Mouse (Mus musculus) embryonic facial prominence, embryonic 13.5 days (tissue): ENCODE measurements around the gene Rgs5. TPM values are rescaled to one million over a fixed set of nuclear protein-coding genes. Genes with fewer than 3 reads are reported as not detected.

Experiments
- ATAC-seq: fragments of 200-750 bp; cut with Nextera tagmentation; 2 replicates; pipeline ENCODE4 v1.8.0; 2017; ENCODE audit warnings: low read depth; ENCODE audit not compliant: insufficient number of reproducible peaks, insufficient read depth, low FRiP score, low TSS enrichment
- H3K27ac ChIP-seq: fragments of 300-500 bp; sonication (generic); 2 replicates; pipeline ENCODE4 v1.5.1; 2015; ENCODE audit warnings: moderate library complexity, mild to moderate bottlenecking, inconsistent platforms
- H3K27me3 ChIP-seq: fragments of 300-500 bp; sonication (generic); 2 replicates; pipeline ENCODE4 v1.6.1; 2015; ENCODE audit warnings: mild to moderate bottlenecking, inconsistent platforms
- H3K36me3 ChIP-seq: fragments of 300-500 bp; sonication (generic); 2 replicates; pipeline ENCODE4 v1.6.1; 2015; ENCODE audit warnings: mild to moderate bottlenecking, inconsistent platforms
- H3K4me1 ChIP-seq: fragments of 300-500 bp; sonication (generic); 2 replicates; pipeline ENCODE4 v1.6.1; 2015; ENCODE audit warnings: inconsistent platforms
- H3K4me2 ChIP-seq: fragments of 300-500 bp; sonication (generic); 2 replicates; pipeline ENCODE4 v1.6.1; 2015; ENCODE audit warnings: moderate library complexity, mild to moderate bottlenecking, inconsistent platforms
- H3K4me3 ChIP-seq: fragments of 300-500 bp; sonication (generic); 2 replicates; pipeline ENCODE4 v1.5.1; 2015; ENCODE audit warnings: mild to moderate bottlenecking, inconsistent platforms
- H3K9ac ChIP-seq: fragments of 300-500 bp; sonication (generic); 2 replicates; pipeline ENCODE4 v1.6.1; 2015; ENCODE audit warnings: mild to moderate bottlenecking, inconsistent platforms
- H3K9me3 ChIP-seq: fragments of 300-500 bp; sonication (generic); 2 replicates; pipeline ENCODE4 v1.6.1; 2016; ENCODE audit warnings: inconsistent platforms
- WGBS: fragments of 180-500 bp; shearing (Covaris S2); methylation state at CpG from one replicate; pipeline ENCODE4 v1.1.7; 2015; ENCODE audit warnings: mixed read lengths; 5-methylcytosine and 5-hydroxymethylcytosine counted together
- polyA plus RNA-seq: library from polyadenylated mRNA; unstranded; fragments of >200 nt; fragmentation: Nextera tagmentation; extraction: Ambion mirVana; gene quantifications from 2 replicates; pipeline ENCODE4 v1.2.1, GENCODE M21; 2015

Gene Rgs5
- polyA plus RNA-seq, 1 experiment from 2014 or later, result 2.5 TPM

- Histone ChIP-seq H3K9ac (no peak overlapping the region), H3K27me3 (no peaks in the 10 kb centered on the region), H3K4me3 (no peak overlapping the region), H3K27ac (no peak overlapping the region), H3K4me2 (no peak overlapping the region), H3K9me3 (no peaks in the 10 kb centered on the region), H3K4me1 (no peaks in the 10 kb centered on the region), H3K36me3 (no peaks in the 10 kb centered on the region)
- ATAC-seq, result no peak
- 73% methylated on average over 9 of the region's 9 CpGs for WGBS
Measured at GRCm38 (mm10) chr1:169680455-169681208, 25.3 kb downstream of the Rgs5 start.

DNA sequence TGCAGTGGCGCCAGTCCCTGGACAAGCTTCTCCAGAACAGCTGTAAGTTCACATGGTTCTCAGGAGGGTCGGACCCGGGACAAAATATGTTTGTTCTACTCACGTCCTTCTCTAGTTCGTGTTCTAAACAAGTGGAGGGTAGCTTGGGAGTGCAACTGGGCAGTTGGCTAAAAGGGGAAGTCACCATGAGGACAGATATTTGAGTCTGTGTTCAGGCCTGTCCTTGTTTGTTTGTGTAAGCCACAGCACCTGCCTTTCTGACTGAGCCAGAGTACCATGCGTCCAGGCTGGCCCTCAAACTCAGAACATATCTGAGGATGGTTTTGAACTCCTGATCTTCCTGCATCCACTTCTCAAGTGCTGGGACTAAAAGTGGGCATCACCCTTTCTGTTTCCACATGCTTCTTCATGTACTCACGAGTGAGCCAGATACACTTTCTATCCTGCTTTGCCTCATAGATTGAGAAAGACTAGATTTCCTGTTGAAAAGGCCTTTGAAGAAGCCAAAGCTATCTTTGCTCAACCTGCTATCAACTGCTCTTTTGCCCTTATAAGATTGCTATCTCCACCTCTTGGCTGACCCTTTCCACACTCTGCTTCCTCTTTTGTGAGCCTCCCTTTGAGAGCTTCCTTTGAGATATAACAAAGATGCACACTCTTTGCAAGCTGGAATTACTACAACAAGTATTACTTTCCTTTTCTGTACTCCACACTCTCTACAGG is 27.6 kb downstream of the Rgs5 start:
- Histone ChIP-seq H3K4me2 (no peak overlapping the region), H3K9ac (no peak overlapping the region), H3K9me3 (no peaks in the 10 kb centered on the region), H3K4me1 (no peaks in the 10 kb centered on the region), H3K27me3 (no peaks in the 10 kb centered on the region), H3K4me3 (no peak overlapping the region), H3K27ac (no peak overlapping the region), H3K36me3 (no peaks in the 10 kb centered on the region)
- WGBS, result 86% methylated on average over 7 of the region's 7 CpGs
- no peak for ATAC-seq

GRCm38 (mm10) chr1:169685257-169685656 is 30.0 kb downstream of the Rgs5 start:
- 55% methylated on average over 5 of the region's 5 CpGs for WGBS
- Histone ChIP-seq H3K9me3 (no peaks in the 10 kb centered on the region), H3K4me2 (no peak overlapping the region), H3K9ac (no peak overlapping the region), H3K4me1 (no peaks in the 10 kb centered on the region), H3K27me3 (no peaks in the 10 kb centered on the region), H3K36me3 (no peaks in the 10 kb centered on the region), H3K4me3 (no peak overlapping the region), H3K27ac (no peak overlapping the region)
- no peak for ATAC-seq

- Histone ChIP-seq H3K4me3 (no peak overlapping the region), H3K9ac (no peak overlapping the region), H3K9me3 (no peaks in the 10 kb centered on the region), H3K36me3 (no peaks in the 10 kb centered on the region), H3K4me2 (no peak overlapping the region), H3K27me3 (no peaks in the 10 kb centered on the region), H3K27ac (no peak overlapping the region), H3K4me1 (no peaks in the 10 kb centered on the region)
- 66% methylated on average over 2 of the region's 2 CpGs for WGBS
- no peak for ATAC-seq
Measured at GRCm38 (mm10) chr1:169693040-169693439, 37.7 kb downstream of the Rgs5 start.

GRCm38 (mm10) chr1:169693537-169693936 is 38.2 kb downstream of the Rgs5 start:
- H3K4me3 ChIP-seq, result no peak overlapping the region
- H3K27me3 ChIP-seq, result no peaks in the 10 kb centered on the region
- H3K9me3 ChIP-seq, result no peaks in the 10 kb centered on the region
- no peak overlapping the region for H3K27ac ChIP-seq
- no peaks in the 10 kb centered on the region for H3K36me3 ChIP-seq
- H3K4me1 ChIP-seq, result no peaks in the 10 kb centered on the region
- 50% methylated on average over 3 of the region's 3 CpGs for WGBS
- ATAC-seq, result no peak
- no peak overlapping the region for H3K9ac ChIP-seq
- no peak overlapping the region for H3K4me2 ChIP-seq

DNA sequence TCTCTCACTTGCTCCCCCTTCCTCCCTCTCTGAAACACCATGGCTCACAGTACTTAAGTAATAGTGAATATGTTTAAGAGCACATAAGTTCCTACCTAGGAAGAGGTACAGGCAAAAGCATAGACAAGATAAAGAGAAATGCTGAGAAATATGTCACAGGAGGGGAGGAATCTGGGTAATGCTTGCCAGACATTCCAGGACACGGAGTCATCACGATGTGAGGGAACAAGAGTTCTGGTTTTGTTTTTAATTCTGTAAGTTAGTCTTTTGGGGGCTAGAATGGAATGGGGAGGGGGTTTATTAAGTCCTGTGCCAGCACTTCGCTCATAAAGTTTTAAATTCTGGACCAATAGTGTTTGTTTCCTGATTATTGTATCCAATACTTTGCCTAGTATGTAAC is 40.1 kb downstream of the Rgs5 start:
- H3K27ac ChIP-seq, result no peak overlapping the region

DNA sequence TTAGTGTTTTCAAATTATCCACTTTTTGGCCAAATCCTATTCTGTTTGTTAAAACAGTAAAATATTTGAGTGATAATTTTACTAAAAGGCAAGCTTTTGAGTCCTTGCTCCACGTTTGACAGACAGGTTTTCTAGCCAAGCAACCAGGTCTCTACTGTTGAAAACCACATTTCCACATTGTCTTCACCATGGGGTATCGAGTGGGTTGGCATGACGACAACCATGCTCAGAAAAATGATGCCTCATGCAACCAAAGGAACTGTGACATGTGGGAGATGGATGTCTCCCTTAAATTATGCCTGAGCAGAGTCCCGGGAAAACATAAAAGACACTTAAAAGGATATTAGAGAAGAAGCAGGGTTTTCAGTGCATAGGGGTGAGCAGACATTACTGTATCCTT is 41.9 kb downstream of the Rgs5 start:
- WGBS, result 74% methylated on average over 4 of the region's 4 CpGs
- Histone ChIP-seq H3K27ac (no peak overlapping the region), H3K4me3 (no peak overlapping the region), H3K4me2 (no peak overlapping the region), H3K4me1 (no peaks in the 10 kb centered on the region), H3K9me3 (no peaks in the 10 kb centered on the region), H3K9ac (no peak overlapping the region), H3K36me3 (no peaks in the 10 kb centered on the region), H3K27me3 (no peaks in the 10 kb centered on the region)
- no peak for ATAC-seq

More for the DNA sequence above, 40.1 kb downstream of the Rgs5 start:
- H3K4me2 ChIP-seq, result no peak overlapping the region
- no peaks in the 10 kb centered on the region for H3K36me3 ChIP-seq
- H3K9me3 ChIP-seq, result no peaks in the 10 kb centered on the region
- WGBS, result 56% methylated on average over 3 of the region's 3 CpGs
- H3K9ac ChIP-seq, result no peak overlapping the region
- no peaks in the 10 kb centered on the region for H3K27me3 ChIP-seq
- H3K4me3 ChIP-seq, result no peak overlapping the region
- no peak for ATAC-seq
- H3K4me1 ChIP-seq, result no peaks in the 10 kb centered on the region

DNA sequence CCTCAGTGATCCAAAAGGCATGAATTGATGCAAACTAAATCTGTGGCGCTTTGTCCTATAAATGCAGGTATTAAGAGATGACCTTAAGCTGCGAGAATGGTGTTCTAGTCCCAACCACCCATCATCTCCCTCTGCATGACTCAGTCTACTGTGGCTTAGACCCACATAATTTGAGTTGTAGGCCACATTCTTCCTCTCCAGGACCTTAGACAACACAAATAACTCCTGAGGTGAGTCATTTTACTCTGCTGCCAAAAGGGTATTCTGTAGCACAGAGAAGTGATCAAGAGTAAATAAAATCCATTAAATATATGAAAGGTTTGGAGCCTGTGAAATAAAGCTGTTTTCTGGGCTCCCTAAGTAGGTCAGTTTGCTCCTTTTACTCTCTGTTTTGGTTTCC is 43.9 kb downstream of the Rgs5 start:
- Histone ChIP-seq H3K9ac (no peak overlapping the region), H3K36me3 (no peaks in the 10 kb centered on the region), H3K4me1 (no peaks in the 10 kb centered on the region), H3K4me2 (no peak overlapping the region), H3K9me3 (no peaks in the 10 kb centered on the region), H3K27ac (no peak overlapping the region), H3K27me3 (no peaks in the 10 kb centered on the region), H3K4me3 (no peak overlapping the region)
- ATAC-seq, result no peak
- WGBS, result 89% methylated on average over 2 of the region's 2 CpGs

- no peaks in the 10 kb centered on the region for H3K9me3 ChIP-seq
- no peak overlapping the region for H3K4me2 ChIP-seq
- H3K27me3 ChIP-seq, result no peaks in the 10 kb centered on the region
- H3K9ac ChIP-seq, result no peak overlapping the region
- no peak for ATAC-seq
- H3K4me3 ChIP-seq, result no peak overlapping the region
- H3K36me3 ChIP-seq, result no peaks in the 10 kb centered on the region
- 84% methylated on average over 4 of the region's 4 CpGs for WGBS
- H3K4me1 ChIP-seq, result no peaks in the 10 kb centered on the region
- H3K27ac ChIP-seq, result no peak overlapping the region
Measured at GRCm38 (mm10) chr1:169704395-169705087, 49.2 kb downstream of the Rgs5 start.

DNA sequence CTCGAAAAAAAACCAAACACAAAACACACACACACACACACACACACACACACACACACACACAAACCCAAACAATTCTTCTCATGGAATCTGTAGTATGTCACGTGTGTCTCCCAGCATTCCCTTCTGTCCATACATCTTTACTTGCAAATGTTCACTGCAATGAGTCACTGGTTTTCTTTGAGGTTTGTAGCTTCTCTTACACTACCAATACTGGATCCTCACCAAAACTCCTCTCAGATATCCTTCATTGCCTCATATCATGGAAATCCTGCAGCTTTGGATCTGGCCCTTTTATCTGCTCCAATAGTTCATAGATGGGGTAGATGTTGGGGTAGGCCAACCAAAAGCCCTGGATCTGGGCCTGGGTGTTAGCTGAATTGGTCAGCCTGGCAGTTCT is 66.5 kb downstream of the Rgs5 start:
- H3K36me3 ChIP-seq, result no peaks in the 10 kb centered on the region
- no peaks in the 10 kb centered on the region for H3K27me3 ChIP-seq
- no peaks in the 10 kb centered on the region for H3K9me3 ChIP-seq
- no peak overlapping the region for H3K4me3 ChIP-seq
- no peak overlapping the region for H3K27ac ChIP-seq
- 68% methylated on average over 2 of the region's 2 CpGs for WGBS
- no peak for ATAC-seq
- H3K4me1 ChIP-seq, result no peaks in the 10 kb centered on the region
- H3K9ac ChIP-seq, result no peak overlapping the region
- no peak overlapping the region for H3K4me2 ChIP-seq

- Histone ChIP-seq H3K27me3 (no peaks in the 10 kb centered on the region), H3K4me1 (no peaks in the 10 kb centered on the region), H3K4me3 (no peak overlapping the region), H3K4me2 (no peak overlapping the region), H3K36me3 (no peaks in the 10 kb centered on the region), H3K9me3 (no peaks in the 10 kb centered on the region), H3K9ac (no peak overlapping the region), H3K27ac (no peak overlapping the region)
- WGBS, result 71% methylated on average over 3 of the region's 3 CpGs
- no peak for ATAC-seq
Measured at GRCm38 (mm10) chr1:169726319-169726718, 71.0 kb downstream of the Rgs5 start.
